Mouse (Mus musculus) embryo, embryonic 10 days (tissue): ENCODE measurements around the gene Olfr1340.

ENCODE experiments used
- DNase-seq: peaks from one replicate; pipeline ENCODE4 v3.0.0-alpha.2; 2015; ENCODE audit warnings: low spot score

Gene Olfr1340

GRCm38 (mm10) chr4:118719838-118720237, at the start of gene Olfr1340:
TSS of gene Olfr1340 (plus strand) at chr4:118720138.
- no peak for DNase-seq

- no peak for DNase-seq
Measured at GRCm38 (mm10) chr4:118687086-118687485, 32.9 kb upstream of the Olfr1340 start.

GRCm38 (mm10) chr4:118692412-118692973, 27.4 kb upstream of the Olfr1340 start, which contains the start of gene Olfr1342:
TSS of gene Olfr1342 (minus strand) at chr4:118692756.
- DNase-seq: no peak

DNA sequence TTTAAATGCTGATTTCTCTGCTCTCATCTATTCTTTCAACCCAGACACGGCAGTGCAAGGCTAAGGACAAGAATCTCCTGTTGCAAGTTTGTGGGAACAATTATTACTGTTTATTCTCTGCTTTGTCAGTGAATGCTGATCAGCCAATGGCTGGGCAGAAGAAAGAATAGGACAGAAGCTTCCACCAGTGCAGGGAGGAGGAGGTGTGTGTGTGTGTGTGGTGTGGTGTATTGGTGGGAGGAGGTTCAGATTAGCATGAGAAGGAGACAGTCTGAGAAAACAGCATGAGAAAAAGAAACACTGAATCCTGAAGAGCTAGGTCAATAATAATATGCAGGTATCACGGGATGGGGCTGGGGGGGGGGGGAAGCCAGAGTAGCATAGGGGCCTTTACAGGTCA, 26.1 kb upstream of the Olfr1340 start:
- no peak for DNase-seq

GRCm38 (mm10) chr4:118703223-118703622, 16.7 kb upstream of the Olfr1340 start, which contains the start of gene Olfr1341:
TSS of gene Olfr1341 (plus strand) at chr4:118703523.
- DNase-seq: no peak

GRCm38 (mm10) chr4:118708086-118708485, 11.9 kb upstream of the Olfr1340 start:
- no peak for DNase-seq

DNA sequence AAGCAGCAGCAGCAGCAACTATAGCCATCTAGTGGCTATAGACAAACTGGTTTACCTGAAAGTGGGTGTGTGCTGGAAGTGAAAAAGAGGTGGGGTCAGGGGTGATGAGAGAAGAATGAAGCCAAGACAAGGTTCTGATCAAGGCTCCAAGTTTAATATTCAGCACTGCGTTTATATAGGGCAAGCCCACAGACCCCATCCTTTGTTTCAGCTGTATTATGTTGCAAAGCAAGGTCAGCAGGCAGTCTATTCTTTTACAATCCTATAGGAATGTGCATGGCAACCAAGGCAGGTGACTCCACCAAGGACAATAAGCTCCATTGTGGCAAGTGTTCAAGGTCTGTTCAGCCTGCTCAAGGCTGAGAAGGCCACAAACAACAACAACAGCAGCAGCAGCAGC, 8.3 kb upstream of the Olfr1340 start:
- no peak for DNase-seq

DNA sequence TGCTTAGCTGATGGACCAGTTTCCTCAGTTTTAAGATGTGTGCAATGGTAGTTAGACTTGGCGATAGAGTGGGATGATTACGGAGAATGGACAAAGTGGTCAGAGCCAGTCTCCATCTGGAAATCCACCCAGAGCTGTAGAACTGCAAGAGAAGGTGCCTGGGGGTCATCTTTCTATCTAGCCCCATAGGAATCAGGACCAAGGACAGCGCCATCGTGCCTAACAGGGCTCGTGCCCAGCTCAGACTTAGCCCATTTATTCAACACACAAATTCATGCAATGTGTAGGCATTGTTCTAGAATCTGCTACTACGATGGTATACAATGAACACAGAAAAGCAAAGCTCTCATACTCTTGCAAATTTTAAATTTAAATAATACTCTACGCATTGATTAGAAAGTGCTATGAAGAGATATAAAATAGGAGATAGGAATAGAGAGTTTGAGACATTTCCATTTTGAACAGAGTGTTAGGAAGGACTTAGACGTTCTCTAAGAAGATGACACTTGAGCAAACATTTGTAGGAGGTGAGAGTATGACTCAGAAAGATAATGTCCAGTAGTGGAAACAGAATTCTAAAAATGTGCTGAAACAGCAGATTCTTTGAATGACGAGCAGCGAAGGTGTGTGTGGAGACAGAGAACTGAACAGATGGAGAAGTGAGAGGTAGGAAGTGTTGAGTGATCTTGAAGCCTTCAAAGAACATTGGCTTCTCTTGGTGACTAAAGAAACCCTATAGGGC, 2.0 kb downstream of the Olfr1340 start:
- peak; percentile 80 for DNase-seq

- no peak for DNase-seq
Measured at GRCm38 (mm10) chr4:118731875-118732274, 11.9 kb downstream of the Olfr1340 start, which contains the start of gene Olfr1339. TSS of gene Olfr1339 (plus strand) at chr4:118732175.

DNA sequence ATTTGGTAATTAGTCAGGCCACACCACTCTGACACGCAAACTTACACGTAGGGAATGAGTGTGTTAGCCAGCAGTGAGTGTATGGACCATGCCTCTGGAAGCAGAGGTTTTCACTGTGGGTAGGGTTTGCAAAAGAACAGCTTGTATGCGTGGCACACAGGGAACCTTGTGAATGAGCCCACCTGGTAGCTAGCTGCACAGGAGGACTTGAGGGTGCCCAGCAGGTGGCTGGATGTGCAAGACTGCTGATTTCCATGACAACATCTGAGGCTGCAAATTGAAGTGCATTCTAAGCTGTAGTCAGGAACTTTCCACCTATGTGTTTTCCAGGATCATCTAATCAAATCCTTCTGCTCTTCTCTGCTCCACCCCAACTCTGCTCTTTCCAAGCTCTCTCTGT, 19.6 kb downstream of the Olfr1340 start:
- no peak for DNase-seq

- peak; percentile 5 for DNase-seq
Measured at GRCm38 (mm10) chr4:118740988-118741698, 21.2 kb downstream of the Olfr1340 start.

DNA sequence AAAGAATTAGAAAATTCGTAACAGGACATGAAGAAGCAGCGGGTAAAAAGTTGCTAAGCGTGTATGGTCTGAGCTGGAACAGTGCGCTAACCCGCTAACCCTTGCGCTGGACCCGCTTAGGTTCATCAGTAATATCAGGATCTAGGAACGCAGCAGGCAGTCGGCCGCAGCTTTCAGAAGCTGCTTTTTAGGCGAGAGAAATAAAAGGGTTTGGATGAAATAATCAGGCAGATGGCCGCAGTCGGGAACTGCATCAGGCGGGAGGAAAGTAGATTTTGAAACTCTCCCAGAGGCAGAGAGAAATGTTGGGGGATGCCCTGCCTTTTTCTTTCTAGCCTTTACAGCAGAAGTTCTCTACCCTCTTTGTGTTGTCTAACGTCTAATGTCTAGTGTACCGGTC, 21.9 kb downstream of the Olfr1340 start:
- peak; percentile 16 for DNase-seq

DNA sequence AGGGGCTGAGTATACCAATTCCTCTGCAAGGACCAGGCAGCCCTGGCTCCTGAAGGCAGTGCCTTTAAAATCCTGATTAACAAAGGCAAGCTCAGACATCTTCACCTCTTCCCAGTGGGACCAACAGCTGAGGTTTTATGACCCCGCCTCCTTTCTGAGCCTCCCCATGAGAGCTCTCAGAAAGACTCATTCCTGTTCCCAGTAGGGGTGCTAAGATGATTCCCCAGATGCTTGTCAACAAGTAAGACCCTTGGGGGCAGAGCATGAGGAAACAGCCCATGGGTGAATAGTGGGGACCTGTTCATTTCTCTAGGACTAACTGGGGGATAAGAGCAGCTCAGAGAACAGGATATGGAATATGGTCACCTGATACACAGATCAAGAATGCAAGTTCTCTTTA, 38.7 kb downstream of the Olfr1340 start, which contains the start of gene Olfr1338:
Olfr1338 (minus strand) TSS at position 101 of the 400 bp plus-strand sequence.
- no peak for DNase-seq
